8 mouse cellular contexts compared by ENCODE assay signal in genomic region chr6:50309019-50309418, GRCm38 (mm10). TPM values are rescaled to one million over a fixed set of nuclear protein-coding genes. Genes with fewer than 3 reads are reported as not detected.
DNase-seq lines count a peak whose midpoint lies in the region; ATAC-seq and TF ChIP-seq lines count a peak whose summit lies in the region.

No protein-coding gene starts in this region.

- no peaks in the 10 kb centered on the region for H3K27me3 ChIP-seq in hindbrain, embryonic 10.5 days (ENCODE audit: insufficient read depth, poor library complexity, severe bottlenecking)
- H3K27me3 ChIP-seq in hindbrain, embryonic 13.5 days: no peaks in the 10 kb centered on the region
- no peaks in the 10 kb centered on the region for H3K27me3 ChIP-seq in ES-Bruce4 (ENCODE audit: control insufficient read depth, insufficient read depth, low read length, poor library complexity, severe bottlenecking)
- H3K27me3 ChIP-seq in forebrain, embryonic 16.5 days (replicated peaks; ENCODE audit: control insufficient read depth, insufficient read depth, low read length): no peaks in the 10 kb centered on the region
- no peaks in the 10 kb centered on the region for H3K27me3 ChIP-seq in lung, embryonic 16.5 days (ENCODE audit: control insufficient read depth, insufficient read depth, low read depth, low read length)

- DNase-seq in hindbrain, embryonic 10.5 days (ENCODE audit: low spot score): peak; percentile 51
- peak; percentile 71 for DNase-seq in 3T3-L1 (ENCODE audit: low read depth, low spot score)
- peak; percentile 24 to 29 for DNase-seq in thymus, postnatal 36 days

- H3K4me2 ChIP-seq in hindbrain, embryonic 13.5 days: no peak overlapping the region
- no peak overlapping the region for H3K4me2 ChIP-seq in forebrain, embryonic 16.5 days (ENCODE audit: low read length)
- no peak overlapping the region for H3K4me2 ChIP-seq in lung, embryonic 16.5 days (ENCODE audit: low read depth, low read length)

- no peak overlapping the region for H3K4me3 ChIP-seq in hindbrain, embryonic 10.5 days
- H3K4me3 ChIP-seq in hindbrain, embryonic 13.5 days: no peak overlapping the region
- no peak overlapping the region for H3K4me3 ChIP-seq in ES-Bruce4 (ENCODE audit: low read depth, low read length)
- no peak overlapping the region for H3K4me3 ChIP-seq in forebrain, embryonic 16.5 days (replicated peaks; ENCODE audit: low read length)
- H3K4me3 ChIP-seq in lung, embryonic 16.5 days (ENCODE audit: low read length): no peak overlapping the region

- TF ChIP-seq POLR2A in ES-Bruce4 (IDR thresholded peaks at IDR 0.05; ENCODE audit: insufficient read depth, low read length): no peak

- H3K9me3 ChIP-seq in hindbrain, embryonic 10.5 days: no peaks in the 10 kb centered on the region
- no peaks in the 10 kb centered on the region for H3K9me3 ChIP-seq in hindbrain, embryonic 13.5 days
- no peaks in the 10 kb centered on the region for H3K9me3 ChIP-seq in ES-Bruce4 (replicated peaks; ENCODE audit: control insufficient read depth, insufficient read depth, low read length, poor library complexity, severe bottlenecking)
- no peaks in the 10 kb centered on the region for H3K9me3 ChIP-seq in forebrain, embryonic 16.5 days (ENCODE audit: control insufficient read depth, low read length)
- no peaks in the 10 kb centered on the region for H3K9me3 ChIP-seq in lung, embryonic 16.5 days (ENCODE audit: control insufficient read depth, low read length)

- 40% methylated on average over 6 of the region's 6 CpGs for WGBS in hindbrain, embryonic 10.5 days
- 43% methylated on average over 6 of the region's 6 CpGs for WGBS in hindbrain, embryonic 13.5 days
- WGBS in forebrain, embryonic 16.5 days: 39% methylated on average over 6 of the region's 6 CpGs
- WGBS in lung, embryonic 16.5 days: 15% methylated on average over 6 of the region's 6 CpGs

- H3K27ac ChIP-seq in hindbrain, embryonic 10.5 days: no peak overlapping the region
- no peak overlapping the region for H3K27ac ChIP-seq in hindbrain, embryonic 13.5 days
- H3K27ac ChIP-seq in ES-Bruce4 (ENCODE audit: insufficient read depth, low read length): no peak overlapping the region
- no peak overlapping the region for H3K27ac ChIP-seq in forebrain, embryonic 16.5 days (ENCODE audit: low read length)
- H3K27ac ChIP-seq in lung, embryonic 16.5 days (ENCODE audit: low read length): no peak overlapping the region

- no peak for ATAC-seq in hindbrain, embryonic 13.5 days (ENCODE audit: low FRiP score)
- ATAC-seq in forebrain, embryonic 16.5 days: peak; percentile 63; the same call in 1 of the 2 replicates
- 0 out of 2 replicates have a peak, but pooled peaks have one; percentile 57 for ATAC-seq in lung, embryonic 16.5 days (ENCODE audit: low read depth)
- no peak for ATAC-seq in megakaryocyte progenitor cell, adult 5-6 weeks (replicated peaks; ENCODE audit: poor library complexity)

- no peaks in the 10 kb centered on the region for H3K4me1 ChIP-seq in hindbrain, embryonic 10.5 days (replicated peaks)
- H3K4me1 ChIP-seq in hindbrain, embryonic 13.5 days (replicated peaks): no peaks in the 10 kb centered on the region
- no peaks in the 10 kb centered on the region for H3K4me1 ChIP-seq in ES-Bruce4 (ENCODE audit: control insufficient read depth, insufficient read depth, low read length)
- no peaks in the 10 kb centered on the region for H3K4me1 ChIP-seq in forebrain, embryonic 16.5 days (replicated peaks; ENCODE audit: control insufficient read depth, insufficient read depth, low read length)
- H3K4me1 ChIP-seq in lung, embryonic 16.5 days (replicated peaks; ENCODE audit: control insufficient read depth, insufficient read depth, low read length): no peaks in the 10 kb centered on the region

- no peak for TF ChIP-seq EP300 in ES-Bruce4 (IDR thresholded peaks at IDR 0.05; ENCODE audit: insufficient read depth, low read depth, low read length)

- H3K36me3 ChIP-seq in hindbrain, embryonic 10.5 days: no peaks in the 10 kb centered on the region
- no peaks in the 10 kb centered on the region for H3K36me3 ChIP-seq in hindbrain, embryonic 13.5 days
- no peaks in the 10 kb centered on the region for H3K36me3 ChIP-seq in ES-Bruce4 (ENCODE audit: control insufficient read depth, insufficient read depth, low read length, poor library complexity, severe bottlenecking)
- no peaks in the 10 kb centered on the region for H3K36me3 ChIP-seq in forebrain, embryonic 16.5 days (ENCODE audit: control insufficient read depth, insufficient read depth)
- no peaks in the 10 kb centered on the region for H3K36me3 ChIP-seq in lung, embryonic 16.5 days (ENCODE audit: control insufficient read depth, insufficient read depth, low read length)

- peak; percentile 38 for TF ChIP-seq CTCF in ES-Bruce4 (IDR thresholded peaks at IDR 0.05; ENCODE audit: low read depth, low read length)

- no peak overlapping the region for H3K9ac ChIP-seq in hindbrain, embryonic 13.5 days
- H3K9ac ChIP-seq in ES-Bruce4 (ENCODE audit: low read depth, poor library complexity, severe bottlenecking): no peak overlapping the region
- H3K9ac ChIP-seq in forebrain, embryonic 16.5 days (replicated peaks; ENCODE audit: low read depth, low read length): no peak overlapping the region
- H3K9ac ChIP-seq in lung, embryonic 16.5 days (ENCODE audit: low read length): no peak overlapping the region

RNA-seq across cellular contexts. Expression of gene Gsdme, which starts 45.4 kb away (rescaled TPM):
- polyA plus RNA-seq in hindbrain, embryonic 10.5 days (2016; fragmentation: Nextera tagmentation; extraction: Ambion mirVana): 41.7 and 47.0 TPM in 2 replicates
- polyA plus RNA-seq in hindbrain, embryonic 13.5 days (2015; fragmentation: Nextera tagmentation; extraction: Ambion mirVana): 69.8 and 71.0 TPM in 2 replicates
- polyA plus RNA-seq in ES-Bruce4 (2011; ENCODE audit: insufficient read depth, insufficient read length, low read depth, missing spikeins): 0.62 and 1.1 TPM in 2 replicates
- polyA plus RNA-seq in forebrain, embryonic 16.5 days (2015; fragmentation: Nextera tagmentation; extraction: Ambion mirVana): 96.1 and 102 TPM in 2 replicates
- polyA plus RNA-seq in lung, embryonic 16.5 days (2015; fragmentation: Nextera tagmentation; extraction: Ambion mirVana): 31.7 and 32.0 TPM in 2 replicates
- total RNA-seq in megakaryocyte progenitor cell, adult 5-6 weeks (2015): 6.0 and 8.0 TPM in 2 replicates
- total RNA-seq in megakaryocyte progenitor cell, adult 5-6 weeks (2017): 8.7 and 10.2 TPM in 2 replicates

Comparison
In these comparisons a context has a peak if more than half of its experiments do, and no peak if none do; other contexts are left out.
1. ATAC-seq: peak in forebrain, embryonic 16.5 days (single experiment) and lung, embryonic 16.5 days (single experiment); none in hindbrain, embryonic 13.5 days (single experiment) and megakaryocyte progenitor cell, adult 5-6 weeks (single experiment).
2. RNA of gene Gsdme, which starts 45.4 kb away (polyA plus RNA-seq): 96.1 to 102 TPM in forebrain, embryonic 16.5 days, 69.8 to 71.0 TPM in hindbrain, embryonic 13.5 days, 41.7 to 47.0 TPM in hindbrain, embryonic 10.5 days and 31.7 to 32.0 TPM in lung, embryonic 16.5 days; 0.62 to 1.1 TPM in ES-Bruce4; every median in the first group is over 10 times any median in the second.
3. Peak in every context shown above with its lines, with median percentiles within 50 percentile points of each other: DNase-seq.